Mouse (Mus musculus) liver, embryonic 14.5 days (tissue): Measurements from ENCODE around the gene Rhbdd1. TPM values are rescaled to one million over a fixed set of nuclear protein-coding genes. Genes with fewer than 3 reads are reported as not detected.

Experiments used
- ATAC-seq: fragments of 200-750 bp; cut with Nextera tagmentation; 2 replicates; pipeline ENCODE4 v1.8.0; 2017; ENCODE audit warnings: moderate number of reproducible peaks, mild to moderate bottlenecking, moderate library complexity; ENCODE audit not compliant: insufficient read depth
- DNase-seq, 3 experiments: peaks; one replicate each; pipeline ENCODE4 v3.0.0-alpha.2; 2012 to 2013; ENCODE audit warnings: low read depth in 3 of 3, low spot score in 3 of 3
- H3K27ac ChIP-seq: fragments of 300-500 bp; sonication (generic); 2 replicates; pipeline ENCODE4 v1.5.1; 2014; ENCODE audit warnings: moderate library complexity, mild to moderate bottlenecking, control low read depth, inconsistent platforms
- H3K27me3 ChIP-seq: fragments of 300-500 bp; sonication (generic); 2 replicates; pipeline ENCODE4 v1.6.1; 2014; ENCODE audit warnings: mild to moderate bottlenecking, low read length, moderate library complexity; ENCODE audit not compliant: control insufficient read depth, insufficient read depth
- H3K36me3 ChIP-seq: fragments of 300-500 bp; sonication (generic); replicated peaks from 2 replicates; pipeline ENCODE4 v1.6.1; 2014; ENCODE audit warnings: low read depth; ENCODE audit not compliant: control insufficient read depth, insufficient read depth
- H3K4me1 ChIP-seq, 2 experiments: fragments of 200-500 bp in 1 of 2; fragments of 300-500 bp in 1 of 2; sonication (generic) in 1 of 2; replicated peaks; 2 replicates each; pipeline ENCODE4 v1.6.1; 2012 to 2014; ENCODE audit warnings: antibody characterized with exemption in 1 of 2, inconsistent platforms in 1 of 2, low read length in 1 of 2; ENCODE audit not compliant: control insufficient read depth in 2 of 2, insufficient read depth in 2 of 2
- H3K4me2 ChIP-seq: fragments of 300-500 bp; sonication (generic); 2 replicates; pipeline ENCODE4 v1.6.1; 2014; ENCODE audit warnings: low read depth, mild to moderate bottlenecking, control low read depth, moderate library complexity
- H3K4me3 ChIP-seq, 2 experiments: fragments of 200-500 bp in 1 of 2; fragments of 300-500 bp in 1 of 2; sonication (generic) in 1 of 2; 2 replicates each; pipeline ENCODE4 v1.5.1; 2012 to 2014; ENCODE audit warnings: low read depth in 2 of 2, low read length in 2 of 2, mild to moderate bottlenecking in 2 of 2, control low read depth in 1 of 2, inconsistent platforms in 1 of 2, moderate library complexity in 1 of 2; ENCODE audit not compliant: insufficient read depth in 1 of 2
- H3K9ac ChIP-seq: fragments of 300-500 bp; sonication (generic); replicated peaks from 2 replicates; pipeline ENCODE4 v1.6.1; 2014; ENCODE audit warnings: mild to moderate bottlenecking, control low read depth, moderate library complexity
- H3K9me3 ChIP-seq: fragments of 300-500 bp; sonication (generic); 2 replicates; pipeline ENCODE4 v1.6.1; 2016; ENCODE audit warnings: low read length, mixed read lengths; ENCODE audit not compliant: control insufficient read depth
- CTCF ChIP-seq: IDR thresholded peaks from 2 replicates; pipeline ENCODE4 v1.5.1; 2016; ENCODE audit warnings: antibody characterized with exemption, low read depth, control low read depth
- EP300 ChIP-seq: IDR thresholded peaks from 2 replicates; pipeline ENCODE4 v1.6.1; 2016; ENCODE audit warnings: antibody characterized with exemption, low read depth
- WGBS: fragments of 180-500 bp; shearing (Covaris S2); extraction: QIAGEN DNeasy Blood & Tissue Kit; methylation state at CpG from one replicate; pipeline ENCODE4 v1.1.7; 2014; ENCODE audit not compliant: insufficient replicate concordance; 5-methylcytosine and 5-hydroxymethylcytosine counted together
- polyA plus RNA-seq, 2 experiments: library from polyadenylated mRNA; depleted of rRNA in 1 of 2; stranded (reverse) in 1 of 2; unstranded in 1 of 2; fragments of >200 nt; fragmentation: Nextera tagmentation in 1 of 2; extraction: Ambion mirVana in 1 of 2; gene quantifications; 2 replicates each; pipeline versions ENCODE4 v1.2.1 to v1.2.3; 2012 to 2014

Gene Rhbdd1
- polyA plus RNA-seq, 2 experiments = 4.9 to 5.8 TPM

GRCm38 (mm10) chr1:82373924-82374323 is 57.7 kb downstream of the Rhbdd1 start:
- Histone ChIP-seq H3K36me3 (peaks cover 3% of the 10 kb centered on the region), H3K27ac (peak overlapping the region; percentile 92), H3K4me3 (no peak overlapping the region), H3K27me3 (no peaks in the 10 kb centered on the region), H3K4me1 (peaks cover 22 to 28% of the 10 kb centered on the region in 2 experiments), H3K4me2 (peak overlapping the region; percentile 57), H3K9ac (peak overlapping the region; percentile 64), H3K9me3 (no peaks in the 10 kb centered on the region)
- peak; percentile 82 to 84 (median 83) for DNase-seq
- ATAC-seq = peak; percentile 97
- TF ChIP-seq EP300 = peak; percentile 99
- TF ChIP-seq CTCF = no peak
- WGBS = 38% methylated on average over 8 of the region's 8 CpGs

- Histone ChIP-seq H3K4me3 (no peak overlapping the region), H3K36me3 (peaks cover 3% of the 10 kb centered on the region), H3K4me2 (no peak overlapping the region), H3K27me3 (no peaks in the 10 kb centered on the region), H3K9me3 (no peaks in the 10 kb centered on the region), H3K9ac (no peak overlapping the region), H3K4me1 (peaks cover 22 to 28% of the 10 kb centered on the region in 2 experiments), H3K27ac (peak overlapping the region; percentile 92)
- ATAC-seq = no peak
- 71% methylated on average over 4 of the region's 4 CpGs for WGBS
- no peak for DNase-seq
- TF ChIP-seq CTCF = no peak
- no peak for TF ChIP-seq EP300
Observed at GRCm38 (mm10) chr1:82374831-82375358, 58.6 kb downstream of the Rhbdd1 start.

DNA sequence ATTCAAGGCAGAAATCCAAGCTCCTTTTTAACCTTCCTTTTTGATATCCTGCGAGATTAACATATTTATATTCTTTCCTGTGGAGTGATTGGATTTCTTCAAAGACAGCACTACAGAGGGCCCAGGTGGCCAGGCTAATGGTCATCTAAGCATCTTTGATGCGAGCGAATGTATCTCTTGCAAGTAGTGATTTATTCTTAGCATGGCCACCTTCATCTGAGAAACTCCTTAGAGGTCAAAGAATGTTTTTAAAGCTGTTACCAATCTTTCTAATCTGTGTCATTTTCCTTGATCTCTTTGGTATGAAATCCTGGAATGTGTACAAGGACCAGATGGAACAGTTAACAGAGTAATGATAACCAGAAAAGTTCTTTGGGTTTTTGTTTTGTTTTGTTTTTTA is 59.2 kb downstream of the Rhbdd1 start:
- peaks cover 3% of the 10 kb centered on the region for H3K36me3 ChIP-seq
- no peak overlapping the region for H3K9ac ChIP-seq
- no peak for DNase-seq
- H3K27me3 ChIP-seq = no peaks in the 10 kb centered on the region
- 84% methylated on average over 3 of the region's 3 CpGs for WGBS
- TF ChIP-seq EP300 (no peak), CTCF (no peak)
- no peak overlapping the region for H3K4me3 ChIP-seq
- H3K4me1 ChIP-seq = peaks cover 22 to 28% of the 10 kb centered on the region in 2 experiments
- ATAC-seq = no peak
- no peak overlapping the region for H3K4me2 ChIP-seq
- no peaks in the 10 kb centered on the region for H3K9me3 ChIP-seq
- no peak overlapping the region for H3K27ac ChIP-seq

- no peaks in the 10 kb centered on the region for H3K9me3 ChIP-seq
- no peaks in the 10 kb centered on the region; a peak in 2 of 4 replicates for H3K4me1 ChIP-seq
- ATAC-seq (no peak), DNase-seq (no peak)
- no peak for TF ChIP-seq EP300
- peak; percentile 39 for TF ChIP-seq CTCF
- H3K9ac ChIP-seq = no peak overlapping the region
- WGBS = 82% methylated on average over 4 of the region's 4 CpGs
- no peak overlapping the region for H3K4me3 ChIP-seq
- no peak overlapping the region for H3K4me2 ChIP-seq
- H3K36me3 ChIP-seq = no peaks in the 10 kb centered on the region; the same call in 1 of the 2 replicates
- H3K27ac ChIP-seq = no peak overlapping the region
- no peaks in the 10 kb centered on the region for H3K27me3 ChIP-seq
Observed at GRCm38 (mm10) chr1:82381946-82382345, 65.7 kb downstream of the Rhbdd1 start.

- Histone ChIP-seq H3K4me2 (no peak overlapping the region), H3K9me3 (no peaks in the 10 kb centered on the region), H3K9ac (no peak overlapping the region), H3K27me3 (no peaks in the 10 kb centered on the region), H3K4me1 (no peaks in the 10 kb centered on the region; a peak in 2 of 4 replicates), H3K4me3 (no peak overlapping the region), H3K36me3 (no peaks in the 10 kb centered on the region), H3K27ac (no peak overlapping the region)
- 73% methylated on average over 2 of the region's 2 CpGs for WGBS
- ATAC-seq = no peak
- DNase-seq = no peak
- no peak for TF ChIP-seq CTCF
- no peak for TF ChIP-seq EP300
Observed at GRCm38 (mm10) chr1:82384106-82384505, 67.9 kb downstream of the Rhbdd1 start.
